Mouse (Mus musculus) gastrocnemius, postnatal 14 days (tissue): ENCODE measurements around the gene Vmn1r155. TPM values are rescaled to one million over a fixed set of nuclear protein-coding genes. Genes with fewer than 3 reads are reported as not detected.
"Not testable (repeated sequence)": the region's sequence is repeated elsewhere in the genome, so short reads cannot be mapped to it uniquely, and the experiment has no call there.

Experiments used
- DNase-seq: peaks from one replicate; pipeline ENCODE4 v3.0.0; 2021; ENCODE audit warnings: mixed read lengths
- intact Hi-C: fragments of 180-260 bp; cut with DNase I; formaldehyde crosslinking; loops from one replicate; pipeline ENCODE4 v1.15.1; 2025; ENCODE audit warnings: low total_unique reads
- long read RNA-seq, 2 experiments: library from polyadenylated mRNA; stranded (forward); transcript quantifications; one replicate each; pipeline ENCODE4 v2.0.0; 2021
- total RNA-seq, 2 experiments: library from RNA; stranded (reverse); gene quantifications; 2 replicates each; pipeline ENCODE4 v1.2.3; 2021

Gene Vmn1r155
- not detected for total RNA-seq
- long read RNA-seq, experiment 1: 0 reads
- long read RNA-seq, experiment 2: 0 reads

- DNase-seq, intact Hi-C loops: not testable (repeated sequence)
Observed at GRCm38 (mm10) chr7:22657718-22658117, at the start of gene Vmn1r155. Vmn1r155 (plus strand) TSS chr7:22658018.

- DNase-seq, intact Hi-C loops: not testable (repeated sequence)
Observed at GRCm38 (mm10) chr7:22692217-22692616, 34.4 kb downstream of the Vmn1r155 start, which contains the start of gene Gm8693. Gm8693 (minus strand) TSS chr7:22692317.

Other genes with a start within 250 kb of the Vmn1r155 start
- gene Vmn1r148, start 244.4 kb upstream of the Vmn1r155 start, total RNA-seq: not detected
- gene Vmn1r149, start 219.8 kb upstream of the Vmn1r155 start, total RNA-seq: not detected
- not detected for gene Gm10665, start 193.9 kb upstream of the Vmn1r155 start, total RNA-seq
- gene Vmn1r151, start 158.3 kb upstream of the Vmn1r155 start, total RNA-seq: not detected
- gene Vmn1r152, start 135.1 kb upstream of the Vmn1r155 start, total RNA-seq: not detected
- not detected for gene Gm8677, start 123.1 kb upstream of the Vmn1r155 start, total RNA-seq
- not detected for gene Gm4201, start 92.7 kb upstream of the Vmn1r155 start, total RNA-seq
- not detected for gene Gm4565, start 69.9 kb upstream of the Vmn1r155 start, total RNA-seq
- gene Gm8693, start 34.3 kb downstream of the Vmn1r155 start, total RNA-seq: not detected
- gene Gm4567, start 61.7 kb downstream of the Vmn1r155 start, total RNA-seq: not detected
- not detected for gene Vmn1r157, start 103.7 kb downstream of the Vmn1r155 start, total RNA-seq
- gene Vmn1r158, start 132.8 kb downstream of the Vmn1r155 start, total RNA-seq: not detected
- not detected for gene Vmn1r159, start 185.6 kb downstream of the Vmn1r155 start, total RNA-seq
- not detected for gene Vmn1r160, start 213.2 kb downstream of the Vmn1r155 start, total RNA-seq